Mouse (Mus musculus) granulocyte monocyte progenitor cell, adult 5-6 weeks (primary cell): ENCODE results near the gene Atp2c1. TPM values are rescaled to one million over a fixed set of nuclear protein-coding genes. Genes with fewer than 3 reads are reported as not detected.

Experiments
- ATAC-seq: replicated peaks from 2 replicates; pipeline ENCODE4 v1.8.0; 2016; ENCODE audit warnings: mild to moderate bottlenecking, moderate TSS enrichment, inconsistent platforms; ENCODE audit not compliant: poor library complexity, severe bottlenecking
- total RNA-seq, 2 experiments: library from RNA; stranded (forward) in 1 of 2; stranded (reverse) in 1 of 2; fragments of 200-712, 200-1000 nt in 1 of 2; fragments of >200 nt in 1 of 2; fragmentation: Nextera tagmentation in 1 of 2; gene quantifications; 2 replicates each; pipeline ENCODE4 v1.2.3; 2014 to 2017

The Atp2c1 gene
- total RNA-seq, 2 experiments from 2014 or later = 14.9 to 47.3 TPM

- ATAC-seq = no peak
These were observed 150.1 kb downstream of the Atp2c1 start for GRCm38 (mm10) chr9:105376954-105377530.

- ATAC-seq = no peak
These were observed 150.7 kb downstream of the Atp2c1 start for GRCm38 (mm10) chr9:105376411-105376810.

- no peak for ATAC-seq
These were observed 152.8 kb downstream of the Atp2c1 start for GRCm38 (mm10) chr9:105374361-105374760.

DNA sequence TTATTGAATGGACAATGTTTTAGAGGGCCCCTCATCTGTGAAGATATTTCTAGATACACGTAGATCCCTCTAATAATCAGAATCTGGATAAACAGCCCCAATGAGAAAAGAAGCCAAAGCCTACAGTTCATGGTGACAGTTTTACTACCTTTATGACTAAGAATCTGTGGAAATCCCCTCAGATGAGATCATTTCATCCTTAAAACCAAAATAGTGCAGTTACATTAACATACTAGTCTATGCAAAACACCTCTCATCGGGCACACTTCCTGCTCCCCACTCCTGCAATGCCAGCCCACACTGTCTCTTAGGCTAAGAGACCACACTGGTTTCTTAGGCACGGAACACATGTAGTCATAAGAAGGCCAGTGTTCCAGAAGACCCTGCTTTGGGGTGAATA lies 158.5 kb downstream of the Atp2c1 start:
- no peak for ATAC-seq

GRCm38 (mm10) chr9:105366199-105366598 lies 160.9 kb downstream of the Atp2c1 start:
- no peak for ATAC-seq

DNA sequence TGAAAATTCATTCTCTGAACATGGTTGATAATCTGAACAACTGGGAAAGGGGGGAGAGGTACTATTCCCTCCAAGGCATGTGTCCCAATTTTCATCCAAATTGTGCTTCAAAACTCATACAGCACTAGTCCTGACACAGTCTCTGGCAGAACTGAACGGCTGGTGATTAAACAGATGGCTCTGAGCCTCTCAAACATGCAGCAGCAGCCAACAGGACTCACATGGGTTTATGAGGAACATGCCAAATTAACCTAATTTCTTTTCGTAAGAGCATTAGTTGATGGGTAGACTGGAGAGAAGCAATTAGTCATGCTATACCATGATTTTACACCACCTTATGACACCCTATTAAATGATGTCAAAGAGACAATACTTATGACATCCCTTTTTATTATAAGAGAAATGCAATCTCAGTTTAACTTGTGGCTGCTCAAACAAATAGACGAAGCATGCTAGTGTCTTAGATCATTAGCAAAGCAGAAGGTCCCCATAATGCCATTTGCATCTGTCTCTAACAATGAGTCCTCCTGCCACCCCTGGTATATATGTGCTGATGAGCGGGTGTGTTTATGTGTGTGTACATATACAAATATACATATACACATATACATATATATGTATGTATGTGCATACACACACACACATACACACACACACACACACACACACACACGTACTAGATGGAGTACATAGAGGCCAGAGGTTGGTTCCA lies 163.4 kb downstream of the Atp2c1 start:
- ATAC-seq = no peak

GRCm38 (mm10) chr9:105362181-105362580 lies 164.9 kb downstream of the Atp2c1 start:
- no peak for ATAC-seq

Other genes with a start within 250 kb of the Atp2c1 start
- 17.6 and 23.6 TPM in 2 replicates for gene Aste1, start 131.9 kb downstream of the Atp2c1 start, total RNA-seq (2014; fragmentation: Nextera tagmentation)
- 16.8 and 18.5 TPM in 2 replicates for gene Aste1, start 131.9 kb downstream of the Atp2c1 start, total RNA-seq (2017)
- not detected in 2 replicates for gene Nek11, start 131.8 kb downstream of the Atp2c1 start, total RNA-seq (2014; fragmentation: Nextera tagmentation)
- not detected in 2 replicates for gene Nek11, start 131.8 kb downstream of the Atp2c1 start, total RNA-seq (2017)
- 31.6 and 47.0 TPM in 2 replicates for gene Pik3r4, start 115.7 kb upstream of the Atp2c1 start, total RNA-seq (2014; fragmentation: Nextera tagmentation)
- gene Pik3r4, start 115.7 kb upstream of the Atp2c1 start, total RNA-seq (2017) = 24.3 and 30.2 TPM in 2 replicates